Mouse (Mus musculus) spleen, adult 2 months (tissue): ENCODE measurements around the gene Ror2.

ENCODE experiments used
- CTCF ChIP-seq: fragments of 200-500 bp; IDR thresholded peaks from 2 replicates; pipeline ENCODE4 v1.5.1; 2011; ENCODE audit warnings: mild to moderate bottlenecking, inconsistent platforms; ENCODE audit not compliant: insufficient read depth, insufficient read length, insufficient replicate concordance; ENCODE audit errors: extremely low read depth
- POLR2A ChIP-seq: fragments of 200-500 bp; IDR thresholded peaks from 2 replicates; pipeline ENCODE4 v1.6.1; 2011; ENCODE audit warnings: low read depth, low read length, inconsistent platforms

- TF ChIP-seq CTCF (no peak), POLR2A (no peak)
Measured at GRCm38 (mm10) chr13:53184858-53185257, 101.1 kb downstream of the Ror2 start.
